Mouse (Mus musculus) myocyte (in vitro differentiated cells): ENCODE measurements at regions not wholly inside any gene's neighbourhood (a gene's known extent, or its start where the extent isn't known, plus 50 kb on each side); places are given as distances from the start of the nearest gene placed in this dataset.

Source experiments
- POLR2A ChIP-seq: IDR thresholded peaks from one replicate; pipeline ENCODE4 v1.6.1; 2011; ENCODE audit warnings: low read depth, mild to moderate bottlenecking, control low read depth, moderate library complexity; ENCODE audit not compliant: insufficient read length
- REST ChIP-seq: IDR thresholded peaks from one replicate; pipeline ENCODE4 v1.6.1; 2011; ENCODE audit warnings: mild to moderate bottlenecking, control low read depth, moderate library complexity; ENCODE audit not compliant: insufficient read depth, insufficient read length
- SRF ChIP-seq: IDR thresholded peaks from one replicate; pipeline ENCODE4 v1.6.1; 2011; ENCODE audit warnings: low read depth; ENCODE audit not compliant: control insufficient read depth, insufficient read length

DNA sequence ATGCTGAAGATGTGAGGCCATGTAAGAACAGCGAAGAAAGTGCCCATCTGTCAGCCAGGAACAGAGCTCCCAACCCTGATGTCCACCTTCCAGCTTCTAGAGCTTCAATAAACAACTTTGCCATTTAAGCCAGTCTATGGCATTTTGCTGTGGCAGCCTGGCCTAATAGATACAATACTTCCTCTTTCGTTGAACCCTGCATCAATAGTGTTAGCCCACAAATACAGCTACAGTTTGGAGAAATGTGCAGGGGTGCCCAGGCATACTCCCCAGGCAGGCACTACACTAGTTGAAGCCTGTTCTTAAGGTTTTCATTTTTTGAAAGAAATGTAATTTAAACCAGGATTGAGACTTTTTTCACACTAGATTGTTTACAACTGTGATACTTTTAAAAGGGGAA is 199.9 kb upstream of the Rnd3 start:
- no peak for TF ChIP-seq POLR2A
- no peak for TF ChIP-seq REST
- no peak for TF ChIP-seq SRF
